Mouse (Mus musculus) gastrocnemius, postnatal 10 days (tissue): Measurements from ENCODE around the gene Hectd1. TPM values are rescaled to one million over a fixed set of nuclear protein-coding genes. Genes with fewer than 3 reads are reported as not detected.
A peak's percentile ranks its signal among the peaks of the same experiment; 100 is the strongest.

Experiments
- DNase-seq: peaks from one replicate; pipeline ENCODE4 v3.0.0; 2021; ENCODE audit warnings: mixed read lengths
- total RNA-seq, 2 experiments: library from RNA; stranded (reverse); gene quantifications; 2 replicates each; pipeline ENCODE4 v1.2.3; 2021

The Hectd1 gene
- total RNA-seq, 2 experiments from 2014 or later: 85.6 to 90.6 TPM

DNA sequence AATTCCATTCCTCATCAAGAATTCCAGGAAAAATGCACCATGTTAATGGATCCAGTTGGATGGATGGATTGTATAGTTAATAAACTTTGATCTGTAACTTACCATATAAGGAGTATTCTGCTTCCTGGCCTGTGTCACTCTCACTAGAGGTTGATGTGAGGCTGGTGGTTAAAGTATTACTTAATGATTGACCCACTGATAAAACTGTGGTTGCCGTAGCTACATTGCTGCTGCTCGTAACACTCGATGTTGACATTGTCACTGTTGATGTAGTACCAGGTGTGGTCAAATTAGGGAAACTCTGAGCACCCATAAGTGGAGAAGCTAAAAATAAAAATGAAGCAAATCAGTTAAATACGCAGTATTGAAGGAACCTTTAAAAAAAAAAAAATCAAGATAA, 61.9 kb downstream of the Hectd1 start:
- DNase-seq: no peak

GRCm38 (mm10) chr12:51759374-51759773, 70.0 kb downstream of the Hectd1 start:
- DNase-seq: no peak

GRCm38 (mm10) chr12:51756599-51756961, 72.8 kb downstream of the Hectd1 start:
- no peak for DNase-seq

DNA sequence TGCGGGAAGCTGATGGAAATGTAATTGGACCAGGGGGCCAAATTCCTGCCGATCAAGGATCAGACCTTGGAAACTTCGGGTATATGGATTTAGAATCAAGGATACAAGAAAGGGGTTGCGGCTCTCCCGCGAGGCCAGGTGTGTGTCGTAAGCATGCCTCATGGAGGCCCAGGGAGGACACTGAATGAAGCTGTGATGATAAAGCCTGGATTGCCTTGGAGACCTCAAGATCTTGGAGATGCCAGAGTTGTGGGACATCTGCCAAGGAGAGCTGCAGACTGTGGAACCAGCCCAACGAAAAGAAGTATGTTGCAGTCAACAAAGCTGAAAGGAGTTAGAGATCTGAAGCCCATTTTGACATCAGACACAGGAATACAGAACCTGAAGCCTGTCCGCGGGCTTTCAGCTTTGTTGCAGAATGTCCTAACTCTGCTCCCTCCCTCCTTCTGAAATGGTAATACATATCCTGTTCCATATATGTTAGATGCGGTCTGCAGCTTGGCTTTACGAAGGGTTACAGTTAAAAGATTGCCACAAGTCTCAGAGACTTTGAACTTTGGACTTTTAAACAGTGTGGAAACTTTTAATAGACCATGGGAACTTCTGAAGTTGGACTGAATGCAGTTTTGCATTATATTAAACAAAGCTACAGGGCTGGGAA, 73.3 kb downstream of the Hectd1 start:
- DNase-seq: no peak

DNA sequence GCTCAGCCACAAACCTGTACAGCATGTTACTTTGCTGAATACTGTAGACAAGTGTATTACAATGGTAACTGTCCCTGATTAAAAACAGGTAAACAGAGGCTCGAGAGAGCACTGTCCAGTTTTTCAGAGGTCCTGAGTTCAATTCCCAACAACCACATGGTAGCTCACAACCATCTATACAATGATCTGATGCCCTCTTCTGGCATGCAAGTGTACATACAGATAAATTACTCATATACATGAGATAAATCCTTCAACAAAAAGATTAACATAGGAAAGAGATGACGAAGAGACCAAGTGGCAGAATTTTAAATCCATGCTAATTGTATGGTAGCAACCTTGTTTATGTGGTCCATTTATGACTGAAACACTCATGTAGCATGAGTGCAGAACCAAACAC, 82.0 kb downstream of the Hectd1 start:
- DNase-seq: no peak

DNA sequence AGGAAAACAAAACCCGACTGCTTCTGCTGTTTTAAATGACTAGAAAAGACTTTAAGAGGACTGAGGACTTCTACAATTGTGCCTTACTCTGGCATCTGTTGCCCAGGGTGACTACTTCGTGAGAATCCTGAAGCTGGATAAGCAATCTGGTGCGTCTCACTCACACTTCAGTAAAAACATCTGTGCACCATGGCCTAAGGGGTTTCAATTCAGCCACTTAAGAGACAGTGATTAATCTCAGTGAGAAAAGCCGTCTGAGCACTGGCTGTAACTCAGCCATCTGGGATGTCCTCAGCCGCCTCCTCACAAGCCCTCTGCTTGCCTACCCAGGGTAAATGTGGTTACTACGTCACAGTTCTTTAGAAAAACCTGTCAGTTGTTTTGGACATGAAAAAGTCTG, 84.4 kb downstream of the Hectd1 start:
- no peak for DNase-seq

DNA sequence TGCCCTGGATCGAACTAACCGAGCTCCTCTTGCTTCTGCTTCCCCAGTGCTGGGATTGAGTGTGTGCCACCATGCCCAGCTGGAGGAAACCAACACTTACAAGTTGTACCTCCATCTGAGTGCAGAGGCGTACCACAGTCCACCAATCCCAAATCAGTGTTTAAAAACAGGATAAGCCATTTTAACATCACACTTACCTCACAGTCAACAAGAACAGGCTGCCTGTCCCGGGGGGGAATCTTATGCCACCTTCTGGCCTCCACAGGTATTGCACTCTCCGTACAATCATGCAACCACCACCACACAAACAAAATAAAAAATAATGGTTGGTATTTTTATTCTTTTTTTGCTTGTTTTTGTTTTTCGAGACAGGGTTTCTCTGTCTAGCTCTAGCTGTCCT, 87.6 kb downstream of the Hectd1 start:
- peak; percentile 47 for DNase-seq

- DNase-seq: no peak
Measured at GRCm38 (mm10) chr12:51736807-51737206, 92.5 kb downstream of the Hectd1 start.

DNA sequence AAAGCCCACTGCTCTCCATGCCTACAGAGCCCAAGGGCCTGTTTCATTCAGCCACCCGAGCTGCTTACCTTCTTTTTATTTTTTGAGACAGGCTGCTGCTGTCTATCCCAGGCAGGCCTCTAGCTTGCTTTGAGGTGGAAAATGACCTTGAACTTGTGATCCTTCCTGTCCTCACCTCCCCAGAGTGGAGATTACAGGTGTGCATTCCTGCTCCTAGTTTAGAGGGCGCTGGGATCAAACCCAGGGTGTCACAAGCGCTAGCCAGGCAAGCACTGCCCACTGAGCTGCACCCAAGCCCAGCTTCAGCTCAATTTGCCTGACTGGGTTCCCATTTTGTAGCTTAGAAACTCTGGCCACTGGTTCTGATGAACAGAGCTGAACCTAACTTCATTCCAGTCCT, 93.0 kb downstream of the Hectd1 start:
- no peak for DNase-seq

- no peak for DNase-seq
Measured at GRCm38 (mm10) chr12:51735840-51736271, 93.5 kb downstream of the Hectd1 start.

DNA sequence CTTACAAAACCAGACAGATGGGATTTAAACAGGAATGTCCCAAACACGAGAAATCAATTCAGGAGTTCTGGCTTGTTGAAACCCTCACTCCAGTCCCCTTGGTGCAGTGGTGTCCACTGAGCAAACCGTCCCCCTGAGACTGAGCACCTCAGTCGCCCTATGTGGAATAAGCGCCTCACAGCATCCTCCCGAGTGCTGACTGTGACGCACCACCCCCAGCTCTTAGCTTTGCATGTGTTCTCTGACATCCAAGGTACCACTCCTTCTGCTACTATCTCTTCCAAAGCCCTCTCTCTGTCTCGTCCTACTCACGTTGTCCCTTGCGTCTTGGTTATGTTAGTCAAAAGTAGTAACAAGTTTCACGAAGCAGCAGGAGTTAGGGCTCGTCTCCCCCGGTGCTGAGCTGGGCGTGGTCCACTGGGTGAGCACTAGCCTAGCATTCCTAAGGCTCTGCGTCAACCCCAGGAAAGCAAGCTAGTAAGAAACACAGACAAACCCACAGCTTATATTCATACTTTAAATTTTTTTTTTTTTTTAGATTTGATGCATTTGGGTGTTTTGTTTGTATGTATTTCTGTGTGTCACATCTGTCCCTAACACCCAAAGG, 94.6 kb downstream of the Hectd1 start:
- DNase-seq: no peak

GRCm38 (mm10) chr12:51729827-51730226, 99.5 kb downstream of the Hectd1 start:
- DNase-seq: no peak

GRCm38 (mm10) chr12:51729058-51729457, 100.3 kb downstream of the Hectd1 start:
- peak; percentile 48 for DNase-seq

- no peak for DNase-seq
Measured at GRCm38 (mm10) chr12:51721836-51722235, 107.5 kb downstream of the Hectd1 start.

GRCm38 (mm10) chr12:51718617-51719016, 110.7 kb downstream of the Hectd1 start:
- no peak for DNase-seq

GRCm38 (mm10) chr12:51712685-51713084, 116.7 kb downstream of the Hectd1 start:
- no peak for DNase-seq

DNA sequence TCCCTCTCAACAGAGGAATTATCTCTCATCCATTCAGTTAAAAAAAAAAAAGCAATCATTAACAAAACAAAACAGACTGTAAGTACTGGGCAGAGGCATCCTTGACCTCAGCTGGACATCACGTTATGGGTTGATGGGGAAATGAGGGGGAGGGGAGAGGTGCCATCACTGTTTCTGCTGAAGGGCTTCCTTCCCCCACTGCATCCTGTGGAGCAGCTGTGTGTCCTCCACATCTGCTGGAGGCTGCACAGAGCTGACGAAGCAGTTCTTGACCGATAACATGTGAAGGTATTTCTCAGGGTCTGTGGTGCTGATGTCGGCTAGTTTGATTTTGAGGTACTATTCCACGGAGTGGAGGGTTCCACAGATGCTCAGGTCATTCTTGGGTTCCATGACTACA, 119.2 kb downstream of the Hectd1 start:
- no peak for DNase-seq

GRCm38 (mm10) chr12:51709741-51710140, 119.6 kb downstream of the Hectd1 start:
- no peak for DNase-seq

GRCm38 (mm10) chr12:51708941-51709686, 120.2 kb downstream of the Hectd1 start:
- DNase-seq: no peak

DNA sequence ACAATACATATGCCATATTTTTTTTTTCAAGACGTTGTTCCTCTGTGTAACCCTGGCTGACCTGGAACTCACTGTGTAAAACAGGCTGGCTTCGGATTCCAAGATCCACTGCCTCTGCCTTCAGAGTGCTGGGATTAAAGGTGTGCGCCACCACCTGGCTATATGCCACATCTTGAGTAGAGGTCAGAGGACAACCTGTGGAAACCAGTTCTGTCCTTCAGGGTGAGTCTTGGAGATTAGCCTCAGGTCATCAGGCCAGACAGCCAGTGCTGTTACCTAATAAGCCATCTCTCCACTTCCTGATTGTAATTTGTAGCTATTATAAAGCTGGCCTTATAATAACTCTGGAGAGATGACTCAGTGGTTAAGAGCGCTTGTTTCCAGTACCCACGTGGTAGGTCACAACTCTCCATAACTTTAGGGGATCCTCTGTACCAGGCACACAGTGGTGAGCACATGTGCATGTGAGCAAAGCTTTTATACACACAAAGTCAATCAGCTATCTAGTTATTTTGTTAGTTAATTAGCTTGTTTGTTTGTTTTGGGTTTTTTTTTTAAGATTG, 122.6 kb downstream of the Hectd1 start:
- DNase-seq: no peak

DNA sequence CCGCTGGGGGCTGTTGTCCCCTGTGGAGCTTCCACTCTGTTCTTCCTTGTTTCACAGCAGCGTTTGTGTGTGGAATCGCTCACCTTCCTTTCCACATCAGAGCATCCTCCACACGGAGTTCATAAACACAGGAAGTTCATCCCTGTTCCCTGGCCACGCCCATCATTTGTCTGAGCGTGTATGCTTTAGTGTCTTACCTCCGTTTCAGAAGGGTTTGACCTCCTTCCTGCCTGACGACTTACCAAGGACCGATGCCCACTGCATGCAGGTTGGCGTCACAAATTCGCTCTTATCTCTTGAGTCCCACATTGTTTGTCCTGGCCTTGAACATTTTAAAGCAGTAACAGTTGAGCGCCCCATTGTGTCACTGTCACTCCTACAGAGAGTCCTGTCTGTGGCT, 123.6 kb downstream of the Hectd1 start:
- DNase-seq: no peak

GRCm38 (mm10) chr12:51704572-51704971, 124.8 kb downstream of the Hectd1 start:
- DNase-seq: no peak

DNA sequence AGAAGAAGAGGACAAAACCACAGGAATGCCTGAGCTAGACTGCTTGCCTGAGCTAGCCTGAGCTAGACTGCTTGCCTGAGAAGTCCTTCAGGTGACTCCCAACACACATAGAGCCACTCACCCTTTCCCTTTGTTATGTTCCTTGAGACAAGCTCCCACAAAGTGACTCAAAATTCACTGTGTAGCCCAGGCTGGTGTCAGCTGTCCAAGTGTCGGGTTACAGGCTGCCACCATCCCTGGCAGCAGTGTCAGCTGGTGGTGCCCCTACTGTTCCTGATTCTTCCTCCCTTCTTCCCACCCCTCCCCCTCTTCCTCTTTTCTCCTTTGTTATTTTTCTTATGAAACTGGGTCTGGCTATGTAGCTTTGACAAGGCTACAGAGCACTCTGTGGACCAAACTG, 125.5 kb downstream of the Hectd1 start:
- DNase-seq: no peak
